Mouse (Mus musculus) CD4-positive, CD25-positive, alpha-beta regulatory T cell, adult 4 months (primary cell): Measurements from ENCODE around the gene Arhgef19. TPM values are rescaled to one million over a fixed set of nuclear protein-coding genes. Genes with fewer than 3 reads are reported as not detected.

Source experiments
- ATAC-seq: one replicate; pipeline ENCODE4 v1.8.0; 2017
- polyA plus RNA-seq, 2 experiments: library from polyadenylated mRNA; unstranded; fragments of 100-300 nt; shearing (Covaris generic); gene quantifications; one replicate each; pipeline ENCODE4 v1.2.1; 2017

Arhgef19 gene
- polyA plus RNA-seq, result not detected

DNA sequence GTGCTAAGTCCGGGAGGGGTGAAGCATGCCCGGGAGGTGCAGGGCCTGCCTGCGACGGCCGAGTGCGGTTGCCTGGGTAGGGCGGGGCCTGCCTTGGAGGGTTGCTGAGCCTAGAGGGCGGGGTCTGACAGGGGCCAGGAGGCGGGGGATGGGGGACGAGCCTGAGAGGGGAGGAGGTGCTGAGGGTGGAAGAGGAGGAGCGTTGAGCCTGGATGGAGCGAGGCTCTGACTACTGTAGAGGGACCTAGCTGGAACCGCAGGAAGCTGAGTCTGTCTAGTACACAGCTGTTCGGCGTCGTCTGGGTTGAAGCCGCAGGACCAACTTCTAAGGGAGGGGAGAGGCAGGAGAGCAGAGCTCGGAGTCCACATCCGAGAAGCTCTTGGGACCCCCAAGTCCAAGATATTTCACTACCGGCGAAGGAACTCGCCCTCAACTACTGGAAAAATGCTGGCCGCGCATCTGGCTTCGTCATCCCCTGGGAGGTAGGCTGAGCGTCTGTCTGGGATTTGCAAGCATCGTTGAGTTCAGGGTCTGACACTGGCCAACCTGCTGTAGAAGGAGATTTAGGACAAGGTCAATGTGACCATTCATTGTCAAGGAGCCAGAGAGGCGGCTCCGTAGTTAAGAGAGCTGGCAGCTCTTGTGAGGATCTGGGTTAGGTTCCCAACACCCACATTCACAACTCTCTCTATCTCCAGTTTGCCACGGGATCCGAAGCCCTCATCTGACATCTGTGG is at the start of gene Arhgef19:
Gene Arhgef19, plus strand, starts transcription at position 112 of the 738 bp plus-strand sequence.
- ATAC-seq, result peak; percentile 95

DNA sequence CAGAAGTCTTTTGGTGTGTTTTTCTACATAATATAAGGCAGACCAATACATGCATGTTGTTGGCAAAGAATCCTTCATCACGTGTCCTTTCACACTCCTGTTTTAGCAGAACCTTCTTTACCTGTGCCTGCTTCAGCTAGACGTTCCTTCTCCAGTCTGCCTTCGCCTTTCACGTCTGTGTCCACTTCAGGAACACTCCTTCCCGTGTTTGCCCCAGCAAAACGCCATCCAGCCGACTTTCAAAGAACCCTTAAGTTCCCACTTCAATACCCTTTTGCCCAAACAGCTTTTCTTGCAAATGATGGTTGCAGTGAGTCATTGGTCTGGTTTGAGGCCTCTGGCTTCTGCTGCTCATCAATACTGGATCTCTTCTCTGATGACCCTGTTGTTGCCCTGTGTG is 48.0 kb upstream of the Arhgef19 start:
- ATAC-seq, result no peak

DNA sequence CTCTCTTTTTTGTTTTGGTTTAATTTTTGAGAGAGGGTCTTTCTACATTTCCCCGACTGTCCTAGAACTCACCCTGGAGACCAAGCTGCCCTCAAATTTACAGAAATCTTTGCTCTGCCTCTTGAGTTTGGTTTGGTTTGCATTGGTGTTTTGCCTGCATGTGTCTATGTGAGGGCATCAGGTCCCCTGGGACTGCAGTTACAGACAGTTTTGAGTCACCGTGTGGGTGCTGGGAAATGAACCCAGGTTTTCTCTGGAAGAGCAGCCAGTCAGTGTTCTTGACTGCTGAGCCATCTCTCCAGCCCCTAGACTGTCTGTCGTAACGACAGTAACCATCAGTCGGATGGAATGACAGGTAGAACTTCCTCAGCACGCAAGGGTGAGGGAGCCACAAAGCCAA is 44.7 kb upstream of the Arhgef19 start:
- no peak for ATAC-seq

DNA sequence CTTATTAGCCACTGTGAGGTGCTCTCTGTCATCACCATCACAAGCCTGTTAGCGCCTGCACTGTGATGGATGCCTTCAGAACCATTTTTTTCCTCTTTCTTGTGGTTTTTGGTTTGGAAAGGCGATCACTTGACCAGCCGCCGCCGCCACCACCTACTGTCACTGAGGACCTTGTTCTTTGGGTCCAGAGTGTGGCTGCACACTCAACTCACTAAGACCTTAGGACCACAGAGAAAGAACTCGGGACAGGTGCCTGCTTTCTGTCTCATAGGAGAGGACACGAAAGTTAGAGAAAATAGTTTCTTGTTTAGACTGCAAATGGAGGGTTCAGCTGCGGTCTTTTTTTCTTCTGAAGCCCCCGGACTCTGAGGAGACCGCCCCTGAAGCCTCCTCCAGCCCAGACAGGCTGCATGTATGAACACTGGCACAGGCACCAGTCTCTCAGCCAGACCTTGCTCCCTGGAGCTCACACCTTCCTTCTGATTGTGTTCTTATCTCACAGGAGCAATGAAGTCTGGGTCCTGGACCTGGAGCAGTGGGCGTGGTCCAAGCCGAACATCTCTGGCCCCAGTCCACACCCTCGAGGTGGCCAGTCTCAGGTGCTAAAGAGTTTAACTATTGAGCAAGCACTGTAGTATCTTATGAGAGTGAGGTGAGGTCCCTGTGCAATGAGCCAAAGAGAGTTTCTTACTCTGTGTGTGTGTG is 42.2 kb upstream of the Arhgef19 start:
- ATAC-seq, result no peak

DNA sequence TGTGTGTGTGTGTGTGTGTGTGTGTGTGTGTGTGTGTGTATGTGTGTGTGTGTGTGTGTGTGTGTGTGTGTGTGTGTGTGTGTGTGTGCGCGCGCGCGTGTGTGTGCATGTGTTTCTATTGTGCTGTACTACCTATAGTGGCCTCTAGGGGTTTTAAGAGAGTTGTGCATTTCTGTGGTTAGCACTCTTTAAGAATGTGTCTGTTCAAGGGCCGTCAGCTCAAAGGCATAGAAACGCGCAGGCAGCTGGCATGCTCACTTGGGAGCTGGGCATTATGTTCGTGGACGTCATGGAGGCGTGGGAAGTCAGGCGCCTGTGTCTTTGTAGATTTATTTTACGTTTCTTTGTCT is 41.6 kb upstream of the Arhgef19 start:
- ATAC-seq, result no peak

DNA sequence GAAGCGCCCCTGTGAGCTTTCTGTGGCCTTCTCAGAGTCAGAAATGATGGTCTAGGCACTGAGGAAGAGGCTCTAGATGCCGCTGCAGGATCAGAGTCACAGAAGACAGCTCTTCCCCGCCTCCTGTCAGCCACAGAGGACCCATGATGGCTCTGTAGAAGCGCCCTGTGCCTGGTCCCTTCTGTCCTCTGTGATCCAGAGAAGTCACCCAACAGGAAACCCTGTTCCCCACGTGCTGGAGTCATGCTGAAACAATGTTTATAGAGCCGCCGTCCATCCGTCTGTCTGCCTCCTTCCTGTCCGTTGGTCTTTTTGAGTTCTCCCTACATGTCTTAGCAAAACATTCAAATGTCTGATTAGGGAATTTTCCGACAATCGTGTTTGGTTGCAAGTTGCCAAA is 38.4 kb upstream of the Arhgef19 start:
- no peak for ATAC-seq

DNA sequence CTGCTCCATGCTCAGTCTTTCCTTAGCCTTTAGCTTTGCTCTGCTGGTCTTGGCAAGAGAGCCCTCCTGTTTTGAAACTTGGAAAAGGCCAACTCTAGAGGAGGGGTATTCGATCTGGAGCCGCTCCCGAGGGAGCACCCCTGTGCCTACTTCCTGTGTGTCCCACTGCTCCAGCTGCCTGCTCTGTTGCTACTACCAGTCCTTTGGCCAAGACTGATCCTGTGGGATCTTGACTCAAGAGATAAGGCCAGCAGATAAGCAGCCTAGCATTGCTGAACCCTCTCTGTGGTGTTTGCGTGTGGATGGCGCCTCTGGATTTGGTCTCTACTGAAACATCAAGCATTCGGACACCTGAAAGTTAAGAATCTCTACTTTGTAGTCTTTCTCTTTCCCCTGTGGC is 37.1 kb upstream of the Arhgef19 start:
- no peak for ATAC-seq

DNA sequence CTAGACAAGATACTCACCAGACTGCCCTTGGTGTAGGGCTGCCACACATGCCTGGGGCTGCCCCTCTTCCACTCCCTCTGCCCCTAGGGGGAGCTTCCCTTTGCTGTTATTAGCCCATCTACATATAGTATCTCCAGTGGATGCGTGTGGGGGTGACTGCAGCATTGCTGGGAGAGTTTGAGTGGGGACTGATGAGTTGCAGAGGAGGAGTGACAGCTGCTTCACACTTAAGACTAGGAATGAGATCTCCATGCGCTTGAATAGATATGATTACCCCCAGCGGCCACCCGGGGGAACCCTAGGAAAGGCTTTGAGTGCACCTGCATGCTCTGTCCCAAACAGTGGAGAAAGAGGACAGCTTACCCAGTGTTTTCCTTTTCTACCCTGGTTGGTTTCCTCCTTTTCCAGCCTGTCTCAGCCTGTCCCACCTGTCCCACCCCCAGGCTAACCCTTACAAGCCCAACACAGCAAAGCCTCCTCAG is 34.7 kb upstream of the Arhgef19 start:
- ATAC-seq, result peak; percentile 41

DNA sequence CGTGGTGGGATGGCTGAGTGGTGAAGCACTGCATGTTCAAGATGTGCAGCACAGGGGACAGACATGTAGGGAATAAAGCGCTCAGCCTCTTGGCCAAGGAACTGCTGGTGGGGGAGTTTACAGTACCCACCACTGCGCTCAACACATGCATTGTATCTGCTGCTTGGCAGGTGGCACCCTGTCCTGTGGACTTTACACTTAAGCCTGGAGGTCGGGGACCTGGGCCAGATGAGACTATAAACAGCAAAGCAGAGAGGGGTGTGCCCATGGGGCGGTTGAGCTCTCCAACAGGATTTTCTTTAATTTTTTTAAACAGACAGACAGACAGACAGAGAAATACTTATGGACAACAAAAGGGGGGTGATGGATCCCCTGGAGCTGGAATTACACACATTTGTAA is 32.2 kb upstream of the Arhgef19 start:
- ATAC-seq, result no peak

DNA sequence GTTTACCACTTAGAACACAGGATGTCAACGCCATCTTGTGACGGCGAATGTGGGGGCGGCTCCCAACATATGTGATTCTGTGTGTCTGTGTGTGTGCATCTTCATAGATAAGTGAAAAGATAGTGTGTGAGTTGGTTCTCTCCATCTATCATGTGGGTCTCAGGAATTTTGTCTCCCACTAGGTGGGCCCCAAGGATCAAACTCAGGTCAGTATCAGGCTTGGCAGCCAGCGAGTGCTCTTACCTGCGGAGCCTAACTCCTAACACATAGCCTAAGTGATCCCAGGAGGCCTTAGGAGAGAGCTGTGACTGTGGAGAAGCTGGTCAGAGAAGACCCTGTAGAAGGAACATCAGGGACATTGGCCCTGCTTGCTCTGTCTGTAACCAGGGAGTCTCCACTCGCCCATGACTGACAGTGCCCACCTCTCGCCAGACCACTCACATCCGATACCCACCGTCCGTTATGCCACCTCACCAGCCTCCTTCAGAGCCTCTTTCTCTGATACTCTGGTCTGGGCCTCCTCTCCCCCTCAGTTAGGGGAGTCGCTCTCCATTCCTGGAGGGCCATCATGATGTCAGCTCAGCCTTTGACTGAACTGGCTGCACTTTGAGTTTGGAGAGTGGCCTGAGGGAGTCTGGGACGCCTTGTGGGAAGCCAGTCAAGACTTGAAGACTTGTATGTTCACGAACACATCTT is 28.6 kb upstream of the Arhgef19 start:
- peak; percentile 75 for ATAC-seq

DNA sequence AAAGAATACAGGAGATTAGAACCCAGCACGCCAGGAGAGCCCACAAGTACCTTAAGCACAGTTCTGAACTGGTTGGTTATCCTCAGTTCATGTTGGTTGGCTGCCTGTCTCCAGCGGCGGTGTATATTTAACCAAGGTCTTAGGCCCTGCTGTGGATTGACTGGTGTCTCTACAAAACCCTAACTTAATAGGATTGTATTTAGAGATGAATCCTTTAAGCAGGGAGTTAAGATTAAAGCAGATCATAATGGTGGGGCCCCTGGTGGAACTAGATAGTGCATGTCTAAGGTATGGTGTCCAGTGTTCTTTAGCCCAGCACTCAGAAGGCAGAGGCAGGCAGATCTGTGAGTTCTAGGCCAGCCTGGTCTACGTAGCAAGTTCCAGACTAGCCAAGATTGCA is 27.7 kb upstream of the Arhgef19 start:
- no peak for ATAC-seq

DNA sequence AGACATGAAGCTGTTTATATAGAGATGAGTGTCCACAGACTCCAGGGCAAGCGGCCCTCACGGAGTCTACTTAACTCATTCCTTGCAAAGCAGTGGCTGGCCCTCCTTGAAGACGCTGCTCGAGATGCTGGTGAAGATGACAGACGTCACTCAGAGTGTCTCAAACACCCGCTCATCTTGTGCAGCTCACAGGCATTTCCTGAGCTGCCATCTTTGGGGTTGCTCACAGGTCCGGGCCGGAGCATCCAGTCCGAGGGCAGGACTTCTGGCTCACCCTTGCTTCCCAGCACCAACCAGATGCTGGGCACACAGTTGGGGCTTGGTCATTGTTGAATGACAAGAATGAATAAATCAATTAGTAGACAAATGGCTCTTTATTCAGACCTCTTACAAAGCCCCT is 26.4 kb upstream of the Arhgef19 start:
- no peak for ATAC-seq

DNA sequence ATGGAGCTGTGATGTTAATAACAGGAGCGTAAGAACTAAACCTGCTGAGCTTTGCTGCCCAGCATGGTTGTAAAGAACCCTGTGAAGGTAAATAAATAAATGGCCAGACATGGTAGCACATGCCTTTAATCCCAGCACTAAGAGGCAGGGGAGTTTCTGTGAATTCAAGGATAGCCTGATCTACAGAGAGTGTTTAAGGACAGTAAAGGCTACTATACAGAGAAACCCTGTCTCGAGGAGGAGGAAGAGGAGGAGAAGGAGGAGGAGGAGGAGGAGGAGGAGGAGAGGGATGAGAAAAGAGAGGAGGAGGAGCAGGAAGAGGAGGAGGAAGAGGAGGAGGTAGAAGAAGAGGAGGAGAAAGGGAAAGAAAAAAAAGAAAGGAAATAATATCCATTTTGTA is 26.0 kb upstream of the Arhgef19 start:
- no peak for ATAC-seq

DNA sequence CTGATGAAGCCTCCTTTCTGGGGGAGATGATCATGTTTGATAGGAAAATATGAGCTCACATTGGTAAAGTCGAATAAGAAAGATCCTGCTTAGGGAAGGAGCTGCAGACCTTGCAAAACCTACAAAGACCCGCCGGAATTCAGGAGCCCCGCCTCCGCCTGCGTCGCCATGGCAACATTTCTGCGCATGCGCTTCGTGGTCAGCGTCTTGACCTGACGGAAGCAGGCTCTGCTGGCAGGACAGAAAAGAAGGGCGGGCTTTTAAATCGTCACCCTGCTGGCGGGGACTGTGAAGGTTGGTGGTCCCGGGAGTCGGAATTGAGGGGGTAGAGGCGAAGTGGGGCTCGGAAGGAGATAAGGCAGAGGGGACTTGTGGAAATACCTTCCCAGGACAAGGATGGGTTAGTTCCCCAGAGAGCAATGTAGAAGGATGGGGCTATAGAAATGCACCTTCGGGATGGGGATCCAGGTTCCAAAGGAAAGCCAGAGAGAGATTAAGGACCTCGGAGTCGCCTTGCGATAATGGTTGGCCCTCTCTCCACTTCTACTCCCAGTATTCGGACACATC is 25.4 kb upstream of the Arhgef19 start, which contains the start of gene Rsg1:
Gene Rsg1, plus strand, starts transcription at position 187 of the 567 bp plus-strand sequence.
- peak; percentile 55 for ATAC-seq

DNA sequence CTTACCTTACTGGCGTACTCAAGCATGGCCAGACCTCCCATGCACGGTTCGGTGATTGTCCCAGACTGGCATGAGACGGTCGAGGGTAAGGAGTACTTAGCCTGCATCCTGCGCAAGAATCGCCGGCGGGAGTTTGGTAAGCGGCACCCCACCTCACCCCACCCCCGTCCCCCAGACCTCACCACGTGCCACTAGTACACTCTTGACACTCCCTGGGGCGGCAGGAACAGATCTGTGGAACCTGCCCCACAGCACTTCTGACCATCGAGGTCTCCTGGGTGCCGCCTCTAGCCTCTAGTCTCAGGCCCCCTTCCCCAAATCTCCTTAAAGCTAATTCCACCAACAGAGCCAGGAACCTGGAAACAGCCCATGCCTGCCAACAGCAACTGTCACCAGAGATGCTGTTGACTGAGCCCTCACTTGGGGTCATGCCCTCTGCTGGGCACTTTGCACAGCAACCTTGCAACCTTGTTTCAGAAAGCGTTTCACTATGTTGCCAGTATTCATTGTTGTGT is 24.9 kb upstream of the Arhgef19 start:
- ATAC-seq, result peak; percentile 73

DNA sequence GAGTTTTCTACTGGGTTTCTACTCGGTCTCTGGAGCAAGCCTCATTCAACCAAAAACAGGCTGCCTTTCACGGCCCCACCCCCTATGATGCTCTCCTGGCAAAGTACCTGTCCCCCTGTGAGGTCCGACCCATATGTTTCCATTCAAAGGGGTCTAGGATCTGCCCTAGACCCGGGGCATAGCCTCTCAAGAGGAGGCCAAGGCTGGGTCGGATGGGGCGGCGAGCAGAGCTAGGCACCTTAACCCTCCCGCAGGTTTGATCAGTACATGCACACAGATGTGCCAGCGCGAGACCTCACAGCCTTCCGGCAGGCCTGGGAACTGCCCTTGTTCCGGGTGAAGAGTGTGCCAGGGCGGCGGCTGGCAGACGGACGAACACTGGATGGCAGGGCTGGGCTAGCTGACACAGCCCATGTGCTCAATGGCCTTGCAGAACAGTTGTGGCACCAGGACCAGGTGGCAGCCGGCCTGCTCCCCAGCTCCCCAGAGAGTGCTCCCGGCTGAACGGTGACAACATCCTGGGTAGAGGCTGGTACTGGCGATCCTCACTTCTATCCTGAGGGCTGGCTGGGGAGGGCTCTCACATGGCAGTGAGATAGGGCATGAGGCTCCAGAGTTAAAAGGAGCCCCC is 19.6 kb upstream of the Arhgef19 start:
- ATAC-seq, result no peak

DNA sequence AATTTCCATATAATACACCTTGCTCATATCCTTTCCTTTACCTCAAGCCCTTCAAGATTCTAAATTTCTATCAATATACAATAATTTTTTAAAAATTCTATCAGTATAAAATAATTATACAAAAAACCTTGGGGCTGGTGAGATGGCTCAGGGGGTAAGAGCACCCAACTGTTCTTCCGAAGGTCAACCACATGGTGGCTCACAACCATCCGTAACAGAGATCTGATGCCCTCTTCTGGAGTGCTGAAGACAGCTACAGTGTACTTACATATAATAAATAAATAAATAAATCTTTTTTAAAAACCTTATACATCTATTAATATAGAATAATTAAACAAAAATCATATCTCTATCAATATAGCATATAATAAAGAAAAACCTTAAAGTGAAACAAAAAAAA is 17.5 kb upstream of the Arhgef19 start:
- ATAC-seq, result no peak

DNA sequence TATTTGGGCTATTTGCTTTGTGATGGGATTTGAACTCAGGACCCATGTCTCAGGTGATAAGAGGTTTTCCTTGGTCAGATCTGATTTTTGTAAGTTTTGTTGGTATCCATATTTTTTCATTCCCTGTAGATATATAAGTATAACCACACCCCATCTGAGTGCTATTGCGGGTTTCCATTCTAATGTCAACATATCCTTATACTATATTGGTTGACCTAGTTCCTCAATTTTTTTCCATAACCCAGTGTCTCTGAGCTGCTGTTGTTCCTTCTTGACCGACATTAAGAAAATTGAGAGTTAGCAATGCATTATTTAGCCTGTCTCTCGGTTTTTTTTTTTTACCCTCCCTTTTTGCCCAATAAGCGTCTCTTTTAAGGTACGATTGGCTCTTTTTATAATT is 16.5 kb upstream of the Arhgef19 start:
- ATAC-seq, result no peak

DNA sequence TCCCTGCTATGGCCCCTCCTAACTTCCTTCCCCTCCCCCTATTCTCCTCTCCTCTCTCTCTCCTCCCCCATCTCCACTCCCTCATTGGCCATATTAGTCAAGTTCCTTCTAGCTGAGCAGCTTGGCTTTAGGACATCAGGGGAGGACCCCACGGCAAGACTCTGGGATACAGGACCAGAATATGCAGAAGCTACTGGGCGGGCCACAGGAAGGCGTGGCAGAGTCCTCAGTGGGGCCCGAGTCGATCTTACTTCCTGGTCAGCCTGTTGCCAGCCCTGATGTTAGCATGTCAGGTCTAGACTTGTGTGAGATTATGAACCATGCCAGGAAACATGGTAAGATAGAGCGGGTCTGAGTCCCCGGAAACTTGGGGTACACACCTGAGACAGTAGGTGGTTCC is 10.6 kb upstream of the Arhgef19 start:
- ATAC-seq, result no peak

DNA sequence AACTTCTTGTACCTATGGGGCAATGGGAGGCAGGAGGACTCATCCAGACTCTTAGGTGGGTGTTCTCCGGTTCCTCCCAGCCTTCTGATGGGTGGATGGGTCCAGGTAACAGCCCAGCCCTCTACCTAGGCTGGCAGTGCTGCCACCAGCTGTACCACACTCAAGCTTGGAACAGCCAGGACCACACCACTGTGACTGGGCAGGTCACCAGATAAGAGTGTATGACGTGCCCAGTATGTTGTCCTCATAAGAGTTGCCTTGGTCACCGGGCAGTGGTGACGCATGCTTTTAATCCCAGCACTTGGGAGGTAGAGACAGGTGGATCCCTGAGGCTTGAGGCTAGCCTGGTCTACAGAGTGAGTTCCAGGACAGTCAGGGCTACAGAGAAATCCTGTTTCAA is 6.1 kb upstream of the Arhgef19 start:
- ATAC-seq, result no peak

DNA sequence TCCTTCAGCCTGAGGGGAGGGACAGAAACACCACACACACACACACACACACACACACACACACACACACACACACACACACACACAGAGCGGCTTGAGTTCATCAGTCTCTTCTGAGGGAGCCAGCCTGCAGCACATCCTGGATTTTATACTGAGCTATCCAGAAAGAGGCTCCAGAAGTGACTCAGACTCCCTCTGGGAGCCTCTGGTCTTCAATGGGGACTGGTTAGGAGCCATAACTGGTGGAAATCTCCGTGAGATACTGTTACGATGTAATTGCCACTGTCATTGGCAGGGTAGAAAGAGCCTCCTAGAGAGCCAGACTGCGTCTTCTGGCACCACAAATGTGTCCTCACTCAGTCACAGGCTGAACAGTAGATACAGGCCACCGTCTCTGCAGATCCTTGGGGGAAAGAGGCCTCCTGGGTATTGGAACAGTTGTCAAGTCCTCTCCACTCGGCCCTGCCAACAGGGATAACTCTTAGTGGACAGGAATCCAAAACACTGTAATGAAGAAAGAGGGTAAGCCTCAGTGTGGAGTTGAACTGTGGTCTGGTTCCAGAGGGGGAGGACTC is 3.7 kb upstream of the Arhgef19 start:
- no peak for ATAC-seq

DNA sequence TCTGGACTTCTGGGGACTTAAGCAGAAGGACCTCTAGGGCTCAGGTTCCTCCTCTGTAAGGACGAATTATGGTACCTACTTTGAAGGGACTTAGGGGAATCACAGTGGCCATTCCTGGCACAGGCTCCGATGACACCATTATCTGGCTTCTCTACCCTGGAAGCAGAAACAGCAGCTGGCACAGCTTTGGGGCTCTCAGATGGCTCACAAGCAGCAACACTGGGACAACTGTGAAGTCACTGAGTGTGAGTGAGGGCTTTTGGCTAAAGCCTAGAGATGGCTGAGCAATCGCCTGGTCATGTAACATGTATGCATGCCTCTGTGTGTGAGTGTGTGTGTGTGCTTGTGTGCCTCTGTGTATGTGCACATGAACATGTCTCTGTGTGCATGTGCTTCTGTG is 2.4 kb upstream of the Arhgef19 start:
- no peak for ATAC-seq
